Mouse (Mus musculus): ENCODE measurements around the gene Slc5a5.

DNA sequence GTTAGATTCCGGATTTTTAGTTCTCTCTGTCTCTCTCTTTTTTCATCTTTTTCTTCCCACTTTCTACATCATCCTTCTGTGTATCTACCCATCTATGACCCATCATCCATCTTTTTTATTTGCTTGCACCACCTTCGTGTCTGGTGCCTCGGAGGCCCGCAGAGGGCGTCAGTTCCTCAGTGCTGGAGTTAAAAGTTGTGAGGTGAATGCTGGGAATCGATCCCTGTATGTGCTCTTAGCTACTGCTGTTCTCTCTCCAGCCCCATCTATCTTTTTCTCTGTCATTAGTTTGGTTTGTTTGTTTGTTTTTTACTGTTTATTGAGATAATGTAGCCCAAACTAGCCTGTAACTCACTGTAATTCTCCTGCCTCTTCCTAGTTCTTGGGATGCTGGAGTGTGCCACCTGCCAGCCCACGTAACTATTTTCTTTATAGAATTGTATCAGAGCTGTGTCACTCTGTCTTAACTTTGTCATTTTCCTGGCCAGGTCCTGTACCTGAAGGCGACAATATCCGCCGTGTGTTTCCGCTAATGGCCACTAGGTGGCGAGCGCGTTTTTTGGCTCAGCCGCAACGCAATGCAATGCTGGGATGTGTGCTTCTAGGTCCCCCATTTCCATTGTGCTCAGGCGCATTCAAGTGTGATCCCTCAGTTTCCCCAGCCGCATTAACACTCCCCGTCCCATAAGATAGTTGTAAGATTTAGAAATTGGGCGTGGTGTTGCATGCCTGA, 5.3 kb upstream of the Slc5a5 start:
- peak; percentile 97 for TF ChIP-seq CTCF (IDR thresholded peaks at IDR 0.05; ENCODE audit: insufficient read depth, low read length)
- no peak for TF ChIP-seq POLR2A (IDR thresholded peaks at IDR 0.05; ENCODE audit: borderline replicate concordance, extremely low read depth, low read depth, low read length)

Measured in lung, adult 2 months (tissue).